24 mouse cellular contexts compared by ENCODE assay signal in genomic region chr6:88596108-88596507, GRCm38 (mm10). TPM values are rescaled to one million over a fixed set of nuclear protein-coding genes. Genes with fewer than 3 reads are reported as not detected.
"Had no signal": no experiment of that assay in that cellular context is flagged by ENCODE, and none has a peak within 500 bp of the region (broad histone marks: within the 10 kb centered on the region; RNA-seq: fewer than 3 reads in every experiment).

No protein-coding gene starts in this region.

- H3K9me3 ChIP-seq: heart, embryonic 15.5 days; hindbrain, embryonic 12.5 days; intestine, embryonic 15.5 days; limb, embryonic 10.5 days had no signal

- DNase-seq: gastrocnemius, postnatal 14 days; gastrocnemius, postnatal 36 days; heart, adult 11 months; heart, adult 2 months; heart, postnatal 14 days; heart, postnatal 36 days; kidney, adult 18-20 months; kidney, adult 8-10 months; kidney, postnatal 10 days; kidney, postnatal 25 days; kidney, postnatal 4 days had no signal

- H3K9ac ChIP-seq: heart, embryonic 13.5 days; heart, embryonic 15.5 days; hindbrain, embryonic 12.5 days; hindbrain, embryonic 14.5 days; intestine, embryonic 15.5 days; limb, embryonic 12.5 days had no signal

- ATAC-seq: hindbrain, embryonic 16.5 days; inflammation-experienced regulatory T-cells, adult 6 months; intestine, embryonic 15.5 days; intestine, postnatal 0 days had no signal

- H3K4me3 ChIP-seq: heart, adult 2 months; heart, embryonic 13.5 days; heart, embryonic 15.5 days; hindbrain, embryonic 12.5 days; intestine, embryonic 15.5 days; layer of hippocampus, adult 2 months; left cerebral cortex, adult 2 months; limb, embryonic 10.5 days; limb, embryonic 12.5 days had no signal

- H3K4me1 ChIP-seq: intestine, embryonic 15.5 days; limb, embryonic 10.5 days; limb, embryonic 12.5 days had no signal

- H3K27me3 ChIP-seq: heart, embryonic 13.5 days; heart, embryonic 15.5 days; hindbrain, embryonic 12.5 days; intestine, embryonic 15.5 days; limb, embryonic 12.5 days had no signal

- H3K4me2 ChIP-seq: heart, embryonic 11.5 days; heart, embryonic 13.5 days; heart, embryonic 15.5 days; hindbrain, embryonic 12.5 days; hindbrain, embryonic 14.5 days; intestine, embryonic 15.5 days; limb, embryonic 12.5 days had no signal

- H3K27ac ChIP-seq: heart, adult 2 months; heart, embryonic 13.5 days; heart, embryonic 15.5 days; hindbrain, embryonic 12.5 days; hindbrain, embryonic 14.5 days; intestine, embryonic 15.5 days; layer of hippocampus, adult 2 months; left cerebral cortex, adult 2 months; limb, embryonic 10.5 days; limb, embryonic 12.5 days had no signal

- H3K36me3 ChIP-seq: heart, embryonic 13.5 days; heart, embryonic 15.5 days; hindbrain, embryonic 12.5 days; intestine, embryonic 15.5 days; limb, embryonic 10.5 days; limb, embryonic 12.5 days had no signal

RNA-seq across cellular contexts. Expression of gene Kbtbd12, which starts 41.6 kb away (rescaled TPM):
- polyA plus RNA-seq: hindbrain, embryonic 12.5 days; inflammation-experienced regulatory T-cells, adult 6 months had no signal
